Mouse (Mus musculus) kidney, postnatal 36 days (tissue): Measurements from ENCODE around the gene Pold1.

Experiments used
- DNase-seq, 2 experiments: peaks; one replicate each; pipeline ENCODE4 v3.0.0; 2021 to 2022; ENCODE audit warnings: mixed read lengths in 2 of 2

The Pold1 gene

DNA sequence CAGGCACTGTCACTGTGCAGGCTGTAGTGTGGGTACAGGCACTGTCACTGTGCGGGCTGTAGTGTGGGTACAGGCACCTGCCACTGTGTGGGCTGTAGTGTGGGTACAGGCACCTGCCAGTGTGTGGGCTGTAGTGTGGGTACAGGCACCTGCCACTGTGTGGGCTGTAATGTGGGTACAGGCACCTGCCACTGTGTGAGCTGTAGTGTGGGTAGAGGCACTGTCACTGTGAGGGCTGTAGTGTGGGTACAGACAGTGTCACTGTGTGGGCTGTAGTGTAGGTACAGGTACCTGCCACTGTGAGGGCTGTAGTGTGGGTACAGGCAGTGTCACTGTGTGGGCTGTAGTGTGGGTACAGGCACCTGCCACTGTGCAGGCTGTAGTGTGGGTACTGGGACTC lies 64.5 kb downstream of the Pold1 start:
- DNase-seq: no peak

DNA sequence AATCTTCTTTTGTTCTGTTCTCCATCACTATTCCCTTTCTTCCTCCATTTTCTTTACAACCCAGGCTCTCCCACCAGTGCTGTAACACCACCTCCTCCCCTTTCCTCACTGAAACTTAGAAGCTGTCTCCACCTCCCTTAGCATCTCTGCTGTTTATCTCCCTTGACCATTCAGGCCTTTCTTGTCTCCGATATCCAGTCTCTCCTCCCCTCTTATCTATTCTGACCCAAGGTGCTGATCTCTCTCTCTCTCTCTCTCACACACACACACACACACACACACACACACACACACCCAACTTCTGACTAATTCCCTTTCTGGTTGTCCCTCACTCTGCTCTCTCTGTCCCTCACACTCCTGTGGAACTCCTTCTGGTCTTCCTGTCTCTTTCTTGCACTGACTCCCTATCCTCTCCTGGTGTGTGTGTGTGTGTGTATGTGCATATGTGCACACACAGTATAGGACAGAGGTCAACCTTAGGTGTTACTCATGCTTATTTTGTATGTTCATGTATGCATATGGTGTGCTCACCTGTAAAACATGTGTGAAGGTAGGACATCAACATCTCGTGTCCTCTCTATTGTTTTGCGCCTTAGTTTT lies 65.7 kb downstream of the Pold1 start:
- no peak for DNase-seq
